Mouse (Mus musculus) cerebellum, adult 11 months (tissue): ENCODE measurements around the gene Ric8a.
"Not testable (repeated sequence)": the region's sequence is repeated elsewhere in the genome, so short reads cannot be mapped to it uniquely, and the experiment has no call there.

ENCODE experiments used
- DNase-seq: peaks from one replicate; pipeline ENCODE4 v3.0.0; 2022

Gene Ric8a

GRCm38 (mm10) chr7:140847755-140848580, 8.8 kb upstream of the Ric8a start, which contains the start of gene Odf3:
TSS of gene Odf3 (plus strand) at chr7:140847805.
- DNase-seq, result no peak

- no peak for DNase-seq
Measured at GRCm38 (mm10) chr7:140848591-140848990, 8.2 kb upstream of the Ric8a start.

- no peak for DNase-seq
Measured at GRCm38 (mm10) chr7:140851916-140852315, 4.8 kb upstream of the Ric8a start.

GRCm38 (mm10) chr7:140853386-140853785, 3.4 kb upstream of the Ric8a start:
- no peak for DNase-seq

- DNase-seq, result no peak
Measured at GRCm38 (mm10) chr7:140854483-140854882, 2.3 kb upstream of the Ric8a start.

GRCm38 (mm10) chr7:140855181-140855580, 1.6 kb upstream of the Ric8a start:
- no peak for DNase-seq

- DNase-seq, result peak; percentile 76
Measured at GRCm38 (mm10) chr7:140855860-140856784, 635 bp upstream of the Ric8a start, which contains the start of gene Gm45785. TSS of gene Gm45785 (minus strand) at chr7:140856331.

GRCm38 (mm10) chr7:140857550-140858505, 1.1 kb downstream of the Ric8a start, which contains the start of gene Bet1l:
TSS of gene Bet1l (minus strand) at chr7:140857577.
- DNase-seq, result no peak

GRCm38 (mm10) chr7:140858746-140859145, 2.0 kb downstream of the Ric8a start:
- DNase-seq, result no peak

GRCm38 (mm10) chr7:140859997-140860396, 3.2 kb downstream of the Ric8a start:
- no peak for DNase-seq

- DNase-seq, result no peak
Measured at GRCm38 (mm10) chr7:140860728-140861127, 4.0 kb downstream of the Ric8a start.

GRCm38 (mm10) chr7:140864761-140865160, 8.0 kb downstream of the Ric8a start:
- DNase-seq, result no peak

GRCm38 (mm10) chr7:140874224-140874623, 17.5 kb downstream of the Ric8a start:
- DNase-seq, result no peak

GRCm38 (mm10) chr7:140877364-140877763, 20.6 kb downstream of the Ric8a start:
- DNase-seq, result no peak

- DNase-seq, result no peak
Measured at GRCm38 (mm10) chr7:140879355-140879754, 22.6 kb downstream of the Ric8a start.

GRCm38 (mm10) chr7:140880419-140880818, 23.7 kb downstream of the Ric8a start:
- DNase-seq, result no peak

GRCm38 (mm10) chr7:140880865-140881515, 24.2 kb downstream of the Ric8a start:
- no peak for DNase-seq

GRCm38 (mm10) chr7:140881696-140882468, 25.1 kb downstream of the Ric8a start, which contains the start of the genes Psmd13 and Sirt3:
TSS of gene Psmd13 (plus strand) at chr7:140881968.
TSS of gene Sirt3 (minus strand) at chr7:140882309.
- peak; percentile 87 for DNase-seq

GRCm38 (mm10) chr7:140882469-140882803, 25.7 kb downstream of the Ric8a start:
- no peak for DNase-seq

GRCm38 (mm10) chr7:140890636-140891035, 33.9 kb downstream of the Ric8a start:
- DNase-seq, result not testable (repeated sequence)

- DNase-seq, result no peak
Measured at GRCm38 (mm10) chr7:140894031-140894430, 37.3 kb downstream of the Ric8a start.
